Mouse (Mus musculus) thymus, postnatal 25 days (tissue): ENCODE results near the gene Auts2.

Source experiments
- DNase-seq: peaks from one replicate; pipeline ENCODE4 v3.0.0; 2022

Gene Auts2

GRCm38 (mm10) chr5:132073677-132074359 lies 469.3 kb downstream of the Auts2 start:
- DNase-seq: no peak

- DNase-seq: no peak
These were observed 470.8 kb downstream of the Auts2 start for GRCm38 (mm10) chr5:132072356-132072755.

- DNase-seq: no peak
These were observed 475.1 kb downstream of the Auts2 start for GRCm38 (mm10) chr5:132067750-132068739.

GRCm38 (mm10) chr5:132060116-132060515 lies 483.0 kb downstream of the Auts2 start:
- DNase-seq: no peak

GRCm38 (mm10) chr5:132052637-132053036 lies 490.5 kb downstream of the Auts2 start:
- DNase-seq: no peak

GRCm38 (mm10) chr5:132039584-132039983 lies 503.6 kb downstream of the Auts2 start:
- no peak for DNase-seq

GRCm38 (mm10) chr5:132033491-132034350 lies 509.4 kb downstream of the Auts2 start:
- no peak for DNase-seq

GRCm38 (mm10) chr5:132030941-132031531 lies 512.1 kb downstream of the Auts2 start:
- no peak for DNase-seq

GRCm38 (mm10) chr5:132029638-132030037 lies 513.5 kb downstream of the Auts2 start:
- DNase-seq: no peak

GRCm38 (mm10) chr5:132029038-132029437 lies 514.1 kb downstream of the Auts2 start:
- no peak for DNase-seq

GRCm38 (mm10) chr5:132027859-132028498 lies 515.2 kb downstream of the Auts2 start:
- DNase-seq: no peak

GRCm38 (mm10) chr5:132013296-132013695 lies 529.8 kb downstream of the Auts2 start:
- DNase-seq: no peak

GRCm38 (mm10) chr5:132011795-132012194 lies 531.3 kb downstream of the Auts2 start:
- no peak for DNase-seq

- DNase-seq: no peak
These were observed 534.4 kb downstream of the Auts2 start for GRCm38 (mm10) chr5:132008703-132009222.

GRCm38 (mm10) chr5:132007907-132008306 lies 535.2 kb downstream of the Auts2 start:
- DNase-seq: no peak

GRCm38 (mm10) chr5:131992681-131993211 lies 550.4 kb downstream of the Auts2 start:
- no peak for DNase-seq

- DNase-seq: no peak
These were observed 550.9 kb downstream of the Auts2 start for GRCm38 (mm10) chr5:131992268-131992667.

GRCm38 (mm10) chr5:131990532-131990931 lies 552.6 kb downstream of the Auts2 start:
- DNase-seq: no peak

GRCm38 (mm10) chr5:131981451-131981850 lies 561.7 kb downstream of the Auts2 start:
- DNase-seq: no peak

GRCm38 (mm10) chr5:131978939-131979338 lies 564.2 kb downstream of the Auts2 start:
- DNase-seq: no peak

- no peak for DNase-seq
These were observed 565.6 kb downstream of the Auts2 start for GRCm38 (mm10) chr5:131977497-131977896.
